Mouse (Mus musculus) gonadal fat pad, adult 2 months (tissue): ENCODE results near the gene Apc2. TPM values are rescaled to one million over a fixed set of nuclear protein-coding genes. Genes with fewer than 3 reads are reported as not detected.

ENCODE experiments used
- polyA plus RNA-seq: library from polyadenylated mRNA; depleted of rRNA; stranded (reverse); fragments of >200 nt; gene quantifications from 2 replicates; pipeline ENCODE4 v1.2.3, GENCODE M21; 2012; rRNA removed

Apc2 gene
- polyA plus RNA-seq, 1 experiment, result 1.4 TPM

Other genes with a start within 250 kb of the Apc2 start
- 721 and 1,178 TPM in 2 replicates for gene Gpx4, start 248.8 kb upstream of the Apc2 start, polyA plus RNA-seq
- gene Sbno2, start 190.4 kb upstream of the Apc2 start, polyA plus RNA-seq, result 32.3 and 38.6 TPM in 2 replicates
- gene Stk11, start 180.2 kb upstream of the Apc2 start, polyA plus RNA-seq, result 108 TPM in 2 replicates
- 561 and 619 TPM in 2 replicates for gene Atp5d, start 157.3 kb upstream of the Apc2 start, polyA plus RNA-seq
- gene Cbarp, start 155.1 kb upstream of the Apc2 start, polyA plus RNA-seq, result 32.6 and 47.3 TPM in 2 replicates
- gene Midn, start 147.7 kb upstream of the Apc2 start, polyA plus RNA-seq, result 35.1 and 46.4 TPM in 2 replicates
- 159 and 198 TPM in 2 replicates for gene Cirbp, start 130.0 kb upstream of the Apc2 start, polyA plus RNA-seq
- 9.3 and 13.7 TPM in 2 replicates for gene 1600002K03Rik, start 123.0 kb upstream of the Apc2 start, polyA plus RNA-seq
- 3.2 and 4.0 TPM in 2 replicates for gene Efna2, start 116.5 kb upstream of the Apc2 start, polyA plus RNA-seq
- 52.5 and 54.1 TPM in 2 replicates for gene Mum1, start 69.5 kb upstream of the Apc2 start, polyA plus RNA-seq
- gene Ndufs7, start 46.9 kb upstream of the Apc2 start, polyA plus RNA-seq, result 335 and 336 TPM in 2 replicates
- gene Gamt, start 35.0 kb upstream of the Apc2 start, polyA plus RNA-seq, result 252 and 295 TPM in 2 replicates
- gene Dazap1, start 34.5 kb upstream of the Apc2 start, polyA plus RNA-seq, result 43.5 and 68.3 TPM in 2 replicates
- gene Rps15, start 3.5 kb upstream of the Apc2 start, polyA plus RNA-seq, result 1,514 and 1,586 TPM in 2 replicates
- 55.9 and 62.7 TPM in 2 replicates for gene 2310011J03Rik, start 24.6 kb downstream of the Apc2 start, polyA plus RNA-seq
- 10.4 and 10.6 TPM in 2 replicates for gene Pcsk4, start 33.5 kb downstream of the Apc2 start, polyA plus RNA-seq
- gene Reep6, start 34.0 kb downstream of the Apc2 start, polyA plus RNA-seq, result 28.7 and 51.2 TPM in 2 replicates
- gene Adamtsl5, start 52.4 kb downstream of the Apc2 start, polyA plus RNA-seq, result 11.2 and 18.2 TPM in 2 replicates
- 0.57 and 0.93 TPM in 2 replicates for gene Plk5, start 60.5 kb downstream of the Apc2 start, polyA plus RNA-seq
- 13.3 and 19.1 TPM in 2 replicates for gene Mex3d, start 91.7 kb downstream of the Apc2 start, polyA plus RNA-seq
- 145 and 160 TPM in 2 replicates for gene Mbd3, start 103.6 kb downstream of the Apc2 start, polyA plus RNA-seq
- gene Uqcr11, start 110.9 kb downstream of the Apc2 start, polyA plus RNA-seq, result 1,967 and 2,574 TPM in 2 replicates
- 56.8 and 63.8 TPM in 2 replicates for gene Tcf3, start 137.7 kb downstream of the Apc2 start, polyA plus RNA-seq
- not detected in 2 replicates for gene Onecut3, start 198.9 kb downstream of the Apc2 start, polyA plus RNA-seq
- 9.0 and 9.6 TPM in 2 replicates for gene Atp8b3, start 243.1 kb downstream of the Apc2 start, polyA plus RNA-seq